Mouse (Mus musculus) neutrophil, adult 5-6 weeks (primary cell): Measurements from ENCODE around the gene Mtmr11. TPM values are rescaled to one million over a fixed set of nuclear protein-coding genes. Genes with fewer than 3 reads are reported as not detected.

Source experiments
- ATAC-seq: fragments of 151-379, 151-347 bp; 2 replicates; pipeline ENCODE4 v1.8.0; 2017; ENCODE audit warnings: mild to moderate bottlenecking, moderate TSS enrichment; ENCODE audit not compliant: insufficient number of reproducible peaks, poor library complexity, low FRiP score, severe bottlenecking; ENCODE audit errors: extremely low read depth
- total RNA-seq: library from RNA; stranded (forward); fragments of 200-1000 nt; gene quantifications from 2 replicates; pipeline ENCODE4 v1.2.3, GENCODE M21; 2017

Gene Mtmr11
- total RNA-seq, result 2.4 and 3.4 TPM in 2 replicates

DNA sequence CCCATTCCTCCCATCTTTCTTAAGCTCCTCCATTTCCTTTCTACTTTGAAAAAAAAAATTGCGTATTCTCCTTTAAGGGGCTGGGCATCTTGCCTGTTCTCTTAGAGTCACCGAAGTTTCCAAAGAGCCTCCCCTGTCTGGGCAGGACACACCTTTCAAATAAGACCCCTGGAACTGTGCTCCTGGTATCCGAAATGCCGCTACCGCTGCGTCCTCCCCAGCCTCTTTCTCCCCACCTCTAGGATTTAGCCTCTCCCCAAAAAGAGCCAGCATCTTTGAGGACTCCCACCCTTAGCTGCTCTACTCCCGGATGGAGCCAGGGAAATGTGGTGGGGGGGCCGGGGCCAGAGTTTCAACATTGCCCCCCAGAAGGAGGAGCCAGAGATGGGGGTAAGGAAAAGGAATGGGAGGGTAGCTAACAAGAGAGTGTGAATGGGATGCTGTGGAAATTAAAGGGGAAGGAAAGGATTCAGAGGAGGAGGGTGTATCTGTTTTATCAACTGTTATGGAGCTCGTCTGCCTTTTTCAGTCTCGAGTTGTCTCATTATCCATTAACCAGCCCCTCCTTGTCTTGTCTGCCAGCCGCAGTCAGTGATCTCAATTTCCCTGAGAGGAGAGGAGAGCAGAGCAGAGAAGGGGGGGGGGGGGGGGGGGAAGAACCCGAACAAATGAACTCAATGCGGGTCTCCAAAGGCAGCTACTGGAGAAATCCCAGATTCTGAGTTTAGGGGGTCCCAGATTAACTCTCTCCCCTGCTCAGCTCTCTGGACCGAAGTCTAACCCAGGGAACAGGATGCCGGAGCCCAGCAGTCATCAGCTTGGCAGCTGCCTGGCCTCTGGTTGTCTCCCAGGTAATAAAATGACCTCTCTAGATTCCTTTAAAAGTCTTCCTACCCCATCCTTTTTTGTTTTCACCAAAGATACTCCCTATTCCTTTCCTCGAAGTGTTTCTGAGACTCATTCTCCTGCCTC lies at the start of gene Mtmr11:
Gene Mtmr11 (plus strand): TSS at position 136 of the 972 bp plus-strand sequence.
- no peak for ATAC-seq

DNA sequence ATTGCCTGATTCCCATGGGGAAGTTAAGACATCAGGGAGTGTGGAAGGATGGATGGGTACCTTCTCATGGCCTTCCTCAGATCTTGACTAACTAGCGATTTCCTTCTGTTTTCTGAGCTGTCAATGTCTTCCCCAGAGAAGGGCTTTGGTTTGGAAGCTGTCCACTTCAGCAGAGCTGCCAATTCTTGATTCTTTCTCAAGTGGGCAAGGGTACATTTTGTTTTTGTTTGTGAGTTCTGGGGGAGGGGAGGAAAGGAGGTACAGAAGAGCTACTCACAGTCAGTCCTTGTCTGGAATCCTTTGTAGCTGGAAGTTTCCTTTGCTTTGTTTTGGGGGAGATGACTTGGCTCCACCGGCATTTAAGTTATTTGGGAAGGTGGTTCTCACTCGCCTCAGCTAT lies 48.6 kb upstream of the Mtmr11 start:
- no peak for ATAC-seq

DNA sequence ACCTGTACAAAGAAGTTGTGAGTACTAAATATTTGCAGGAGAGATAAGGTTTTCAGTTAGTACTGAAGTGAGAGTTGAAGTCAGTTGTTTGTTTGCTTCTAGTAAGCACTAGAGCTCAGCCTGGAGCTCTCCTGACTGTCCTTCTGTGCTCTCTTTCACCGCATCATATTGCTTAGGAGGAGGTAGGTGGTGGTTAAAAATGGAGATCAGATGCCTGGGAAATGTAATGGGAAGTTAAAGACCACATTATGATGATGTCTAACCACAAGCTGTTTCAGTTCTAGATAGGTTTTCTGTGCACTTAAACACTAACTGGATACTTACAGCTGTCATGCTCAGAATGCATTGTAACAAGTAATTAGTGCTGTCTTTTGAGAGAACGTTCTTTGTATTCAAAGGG lies 43.7 kb upstream of the Mtmr11 start:
- ATAC-seq, result no peak

DNA sequence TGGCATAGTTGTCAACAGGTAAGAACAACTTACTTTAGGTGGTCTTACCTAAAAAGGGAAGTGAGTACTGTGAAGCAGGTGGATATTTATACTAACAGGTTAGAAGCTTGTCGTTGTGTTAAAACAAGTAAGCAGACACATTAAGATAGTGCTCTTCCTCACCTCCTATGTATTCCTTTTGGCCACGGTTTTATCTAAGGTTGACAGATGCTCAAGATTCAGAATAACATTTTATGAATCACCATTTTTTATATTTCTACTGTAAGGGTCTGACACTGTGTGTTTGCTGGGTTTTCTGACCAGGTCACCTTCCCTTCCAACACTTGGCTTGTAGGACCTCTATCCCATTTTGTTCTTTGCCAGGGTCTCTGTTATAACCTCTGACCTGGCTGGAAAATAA lies 43.1 kb upstream of the Mtmr11 start:
- no peak for ATAC-seq

DNA sequence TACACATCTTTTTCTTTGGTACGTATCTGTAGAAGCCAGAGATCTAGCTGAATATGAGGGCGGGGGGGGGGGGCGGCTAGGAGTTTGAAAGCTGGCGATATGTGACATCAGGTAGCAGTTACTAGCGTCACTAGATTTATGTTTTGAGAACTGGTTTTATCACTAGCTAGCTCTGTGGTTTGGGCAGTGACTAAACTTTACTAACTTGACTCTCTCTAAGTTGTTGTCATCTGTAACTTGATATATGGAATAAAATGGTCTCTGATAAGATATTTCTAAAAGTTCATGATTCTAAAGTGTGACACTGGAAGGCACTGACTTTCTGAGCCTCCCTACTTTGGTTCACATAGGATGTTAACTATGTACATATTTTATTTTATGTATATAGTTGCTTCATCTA lies 37.6 kb upstream of the Mtmr11 start:
- ATAC-seq, result no peak

DNA sequence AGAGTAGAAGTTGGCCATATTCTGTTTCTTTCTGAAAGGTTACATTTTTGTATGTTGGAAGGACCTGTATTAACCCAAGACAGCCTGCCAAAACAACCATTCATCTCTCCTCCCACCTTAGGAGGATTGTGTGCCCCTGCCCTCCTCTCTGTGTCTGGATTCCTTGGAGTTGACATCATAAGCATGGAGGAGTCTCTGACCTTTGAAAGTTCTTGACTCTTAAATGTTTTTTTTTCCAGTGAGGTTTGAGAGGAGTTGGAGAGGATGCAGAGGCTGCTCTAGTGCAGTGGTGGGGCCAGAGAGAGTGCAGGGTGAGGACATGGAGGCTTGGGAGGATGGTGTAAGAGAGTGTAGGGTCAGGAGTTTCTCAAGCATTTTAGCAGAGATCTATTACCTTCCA lies 33.7 kb upstream of the Mtmr11 start:
- ATAC-seq, result no peak

DNA sequence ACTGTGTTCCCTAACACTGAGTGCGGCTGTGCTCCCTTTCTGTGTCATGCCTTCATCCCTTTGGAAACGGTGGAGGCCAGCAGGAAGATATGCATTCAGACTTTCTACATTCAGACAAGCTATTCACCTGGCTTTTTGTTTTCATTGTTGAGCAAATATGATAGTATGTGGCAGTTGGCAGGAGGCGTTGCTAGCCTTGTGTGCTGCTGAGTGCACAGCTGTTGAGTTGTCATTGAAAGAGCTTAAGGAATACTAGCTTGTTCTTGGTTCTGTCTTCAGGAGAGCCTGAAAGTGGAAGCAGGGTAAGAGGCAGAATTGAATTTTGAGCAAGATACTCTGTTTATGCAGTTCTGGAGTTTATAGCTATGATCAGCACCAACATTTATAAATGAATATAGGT lies 29.3 kb upstream of the Mtmr11 start:
- ATAC-seq, result no peak

DNA sequence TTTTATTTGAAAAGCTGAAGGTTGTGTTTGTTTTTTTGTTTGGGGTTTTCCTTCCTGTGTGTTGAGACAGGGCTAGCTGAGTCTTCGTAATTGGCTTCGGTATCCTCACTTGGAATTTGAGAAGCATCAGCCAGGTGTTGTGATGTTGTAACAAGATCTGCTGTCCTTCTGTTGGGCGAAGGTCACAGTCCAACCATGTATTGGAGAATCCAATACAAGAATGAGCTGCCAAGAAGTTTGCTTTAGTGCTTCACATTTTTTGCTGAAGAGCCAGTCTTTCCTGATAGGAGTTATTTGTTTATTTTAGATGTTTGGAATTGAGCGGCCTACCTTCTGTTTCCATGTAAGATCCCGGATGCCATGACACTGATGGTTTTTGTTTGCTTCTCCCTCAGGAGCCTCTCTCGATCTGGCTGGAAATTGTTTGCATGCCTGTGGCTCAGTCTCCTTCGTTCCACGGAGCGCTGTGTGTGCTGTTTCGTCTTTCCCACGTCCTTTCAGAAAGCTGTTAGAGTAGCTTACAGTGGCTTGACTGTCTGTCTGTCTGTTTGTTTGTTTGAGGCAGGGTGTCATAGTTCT lies 28.4 kb upstream of the Mtmr11 start:
- ATAC-seq, result no peak

DNA sequence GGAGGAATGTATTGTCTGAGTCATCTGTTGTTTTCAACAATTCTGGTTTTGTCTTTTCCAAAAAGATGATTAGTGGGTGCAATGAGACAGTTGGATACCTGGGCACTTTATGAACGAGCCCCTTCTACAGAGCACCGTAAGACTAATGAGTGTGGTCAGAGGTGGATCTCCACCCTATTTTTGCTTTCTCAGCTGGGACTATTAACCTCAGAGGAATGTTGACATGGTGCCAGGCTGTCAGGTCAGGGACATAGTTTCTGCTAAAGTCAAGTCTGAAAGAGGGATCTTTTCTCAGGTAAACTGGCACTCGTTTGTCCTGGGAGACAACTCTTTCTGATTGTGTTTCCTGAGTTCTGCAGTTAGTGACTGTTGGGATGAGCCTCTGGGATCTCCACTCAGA lies 26.8 kb upstream of the Mtmr11 start:
- no peak for ATAC-seq

DNA sequence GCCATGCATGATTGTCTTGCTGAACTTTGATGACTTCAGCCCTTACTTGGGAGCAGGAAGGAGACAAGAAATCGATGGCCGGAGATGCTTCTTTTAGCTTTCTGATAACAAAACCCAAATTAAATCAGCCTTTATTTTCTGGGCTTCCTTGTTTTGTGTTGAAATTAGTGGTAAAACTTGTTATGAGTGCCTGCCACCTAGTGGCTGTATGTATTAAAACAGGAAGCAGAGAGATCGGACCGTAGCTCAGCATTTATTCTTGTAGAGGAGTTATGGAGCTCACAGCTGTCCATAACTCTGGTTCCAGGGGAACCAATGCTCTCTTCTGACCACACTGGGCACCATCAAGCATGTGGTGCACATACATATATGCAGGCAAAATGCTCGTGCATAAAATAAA lies 13.9 kb upstream of the Mtmr11 start:
- peak; percentile 86 for ATAC-seq

DNA sequence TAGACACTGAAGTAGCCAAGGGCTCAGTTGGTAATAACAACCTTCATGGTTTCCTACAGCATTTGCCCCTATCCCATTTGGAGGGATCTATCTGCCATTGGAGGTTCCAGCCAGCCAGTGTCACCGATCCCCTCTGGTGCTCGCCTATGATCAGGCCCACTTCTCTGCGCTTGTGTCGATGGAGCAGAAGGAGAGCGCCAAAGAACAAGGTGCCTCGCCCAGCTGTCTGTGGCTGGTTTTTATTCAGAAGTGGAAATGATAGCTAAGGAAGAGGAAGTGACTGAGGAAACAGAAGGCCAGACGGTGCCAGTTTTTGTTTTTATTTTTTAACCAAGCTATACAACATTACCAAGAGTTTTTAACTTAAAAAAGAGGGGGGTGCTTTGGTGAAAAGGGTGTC lies 10.0 kb upstream of the Mtmr11 start:
- ATAC-seq, result no peak

DNA sequence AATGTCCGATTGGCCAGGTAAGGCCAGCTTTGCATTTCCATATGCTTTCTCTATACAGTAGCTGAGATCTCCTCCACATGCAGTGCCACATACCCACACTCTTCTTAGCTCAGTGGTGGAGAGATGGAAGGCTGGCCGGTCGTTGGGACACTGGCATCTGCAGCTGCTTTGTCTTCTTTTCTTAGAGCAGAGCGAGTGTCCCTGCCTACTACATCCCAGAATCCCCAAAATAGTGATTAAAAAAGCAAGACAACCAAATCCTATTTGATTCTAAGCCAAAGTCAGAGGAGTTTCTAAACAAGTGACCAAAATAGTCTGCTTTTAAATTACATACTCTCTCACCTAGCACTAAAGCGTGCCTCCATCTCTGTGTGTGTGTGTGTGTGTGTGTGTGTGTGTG lies 9.2 kb upstream of the Mtmr11 start:
- no peak for ATAC-seq

DNA sequence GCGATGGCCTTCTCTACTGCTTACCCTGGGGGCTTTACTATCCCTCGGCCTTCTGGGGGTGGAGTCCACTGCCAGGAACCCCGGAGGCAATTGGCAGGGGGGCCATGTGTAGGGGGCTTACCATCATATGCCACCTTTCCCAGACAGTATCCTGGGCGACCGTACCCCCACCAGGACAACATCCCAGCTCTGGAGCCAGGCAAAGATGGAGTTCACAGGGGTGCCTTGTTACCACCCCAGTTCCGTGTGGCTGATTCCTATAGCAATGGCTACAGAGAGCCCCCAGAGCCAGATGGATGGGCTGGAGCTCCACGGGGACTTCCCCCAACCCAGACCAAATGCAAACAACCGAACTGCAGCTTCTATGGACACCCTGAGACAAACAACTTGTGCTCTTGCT lies 6.3 kb upstream of the Mtmr11 start:
- ATAC-seq, result no peak

DNA sequence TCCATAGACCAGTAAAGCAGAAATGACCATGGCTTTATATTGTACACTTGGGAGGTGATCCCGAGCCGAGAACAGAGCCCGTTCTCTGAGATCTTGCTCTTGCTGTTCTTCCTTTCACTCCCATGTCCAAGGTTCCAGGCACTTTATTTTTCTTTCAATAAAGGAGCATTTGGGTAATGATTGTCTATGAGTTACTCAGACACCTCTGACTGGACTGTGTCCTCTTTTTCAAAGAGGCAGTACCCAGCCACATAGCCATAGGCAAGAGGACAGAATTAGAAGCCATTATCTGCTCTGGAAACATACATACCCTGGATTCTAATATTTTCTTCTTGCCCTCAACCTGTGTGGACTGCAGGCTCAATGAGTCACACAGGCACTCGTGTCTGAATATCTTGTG lies 2.0 kb upstream of the Mtmr11 start:
- no peak for ATAC-seq

DNA sequence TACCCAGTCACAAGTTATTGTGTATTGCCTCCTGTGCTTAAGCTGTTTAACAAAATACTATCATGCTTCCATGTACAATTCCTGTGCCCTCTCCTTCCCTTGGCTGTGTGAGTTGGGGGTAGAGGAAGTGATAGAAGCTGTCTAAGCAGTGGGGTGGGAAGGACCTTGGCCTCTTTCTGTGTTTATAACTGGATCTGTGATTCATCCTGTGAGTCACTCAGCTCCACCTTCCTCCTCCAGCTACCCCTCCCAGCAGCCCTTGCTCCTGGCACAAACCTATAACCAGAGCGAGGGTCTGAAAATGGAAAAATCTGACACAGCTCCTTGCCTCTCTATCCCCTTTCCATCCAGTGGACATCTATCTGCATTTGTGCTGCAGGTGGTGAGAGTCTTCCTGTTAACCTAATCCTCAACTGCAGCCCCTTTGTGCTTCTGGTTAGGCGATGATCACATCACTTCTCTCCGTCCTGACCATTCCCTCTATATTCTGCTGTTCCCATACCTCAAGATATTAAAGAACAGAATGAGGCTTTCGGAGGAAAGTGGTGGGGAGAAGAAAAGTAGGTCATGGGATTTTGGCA lies 1.5 kb upstream of the Mtmr11 start:
- no peak for ATAC-seq

DNA sequence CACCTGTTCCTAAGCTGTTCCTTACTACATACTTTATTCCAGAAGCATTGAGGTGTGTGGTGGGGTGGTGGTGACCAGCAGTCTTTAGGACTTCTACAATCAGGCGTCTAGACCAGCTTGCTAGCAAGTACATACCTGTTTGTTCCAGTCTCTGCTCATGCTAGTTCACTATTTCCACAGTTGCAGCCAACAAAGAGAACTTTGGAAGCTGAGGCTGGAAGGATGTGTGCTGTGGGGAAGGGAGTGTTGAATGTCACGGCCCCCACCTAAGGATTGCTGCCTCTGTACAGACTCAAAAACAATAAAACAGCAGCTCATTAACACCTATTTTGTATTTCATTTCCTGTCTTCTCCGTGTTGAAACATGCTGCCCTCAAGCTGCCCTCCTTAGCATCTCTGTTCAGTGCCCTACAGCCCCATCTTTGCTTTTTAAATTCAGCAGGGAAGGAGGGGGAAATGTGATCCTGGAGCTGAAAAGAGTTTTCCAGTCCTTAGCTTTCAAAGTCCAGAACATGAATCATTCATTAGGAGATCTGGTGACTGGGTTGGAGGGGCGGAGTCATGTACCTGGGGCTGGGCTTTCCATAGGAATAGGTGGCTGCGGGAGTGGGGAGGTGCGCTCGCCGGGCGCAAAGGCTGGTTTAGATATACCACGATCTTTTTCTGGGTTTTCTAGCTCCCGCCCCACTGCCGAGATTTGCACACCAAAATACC lies 844 bp upstream of the Mtmr11 start:
- no peak for ATAC-seq

DNA sequence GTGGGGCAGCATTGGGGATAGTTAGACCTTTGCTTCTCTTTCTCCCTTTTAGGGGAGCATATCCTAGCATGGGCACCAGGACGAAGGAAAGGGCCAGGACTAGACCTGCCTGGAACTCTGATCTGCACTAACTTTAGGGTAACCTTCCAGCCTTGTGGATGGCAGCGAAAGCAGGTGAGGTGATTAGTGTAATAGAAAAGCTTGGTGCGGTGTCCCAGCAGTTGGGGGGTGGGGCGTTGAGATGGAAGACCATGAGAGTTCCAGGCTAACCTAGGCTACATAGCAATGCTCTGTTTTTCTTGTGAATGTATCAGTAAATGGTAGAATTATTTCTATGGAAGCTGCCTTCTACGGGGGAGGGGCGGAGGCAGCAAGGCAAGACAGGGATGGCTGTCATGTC lies 1.2 kb downstream of the Mtmr11 start:
- ATAC-seq, result no peak

DNA sequence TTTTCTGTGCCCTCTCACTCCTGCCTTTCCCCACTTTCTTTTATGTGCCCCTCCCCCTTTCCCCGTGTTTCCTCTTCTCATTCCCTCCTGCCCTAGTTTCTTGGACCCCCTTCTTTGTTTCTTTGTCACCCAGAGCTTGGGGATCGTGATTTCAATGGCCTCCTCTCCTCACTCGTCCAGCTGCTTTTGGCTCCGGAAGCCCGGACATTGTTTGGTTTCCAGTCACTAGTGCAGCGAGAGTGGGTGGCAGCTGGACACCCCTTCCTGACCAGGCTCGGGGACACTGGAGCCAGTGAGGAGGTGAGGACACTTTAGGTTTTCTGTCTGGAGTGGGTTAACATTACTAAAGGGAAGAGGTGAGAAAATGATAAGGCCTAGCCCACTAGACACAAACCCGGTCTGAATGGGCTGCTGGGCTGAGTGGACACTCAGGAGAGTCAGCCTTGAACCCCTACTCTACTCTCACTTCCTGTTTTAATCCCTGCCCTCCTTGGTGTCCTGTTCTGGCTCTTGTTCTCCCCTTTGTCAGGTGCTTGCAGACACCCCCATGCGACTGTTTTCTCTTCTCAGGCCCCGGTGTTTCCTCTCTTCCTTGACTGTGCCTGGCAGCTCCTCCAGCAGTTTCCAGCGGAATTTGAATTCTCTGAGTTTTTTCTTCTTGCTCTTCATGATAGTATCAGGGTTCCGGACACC lies 6.8 kb downstream of the Mtmr11 start:
- ATAC-seq, result no peak

DNA sequence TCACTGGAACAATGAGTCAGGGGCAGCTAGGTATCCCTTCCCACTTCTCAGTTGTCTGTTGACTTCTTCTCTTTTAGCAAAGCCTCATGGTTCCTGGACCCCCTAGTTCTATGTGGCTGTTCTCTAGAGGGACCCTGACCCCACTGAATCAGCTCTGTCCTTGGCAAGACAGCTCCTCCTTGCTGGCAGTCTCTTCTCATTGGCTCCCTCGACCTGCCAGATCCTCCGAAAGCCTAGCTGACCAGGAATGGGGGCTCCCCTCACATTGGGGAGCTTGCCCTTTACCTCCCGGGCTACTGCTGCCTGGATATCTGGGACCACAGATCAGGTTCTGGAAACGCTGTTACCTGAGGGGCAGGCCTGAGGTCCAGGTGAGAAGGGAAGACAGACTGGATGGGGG lies 8.5 kb downstream of the Mtmr11 start:
- ATAC-seq, result no peak
